Mouse (Mus musculus) hindbrain, embryonic 13.5 days (tissue): ENCODE data around the gene Snx27. TPM values are rescaled to one million over a fixed set of nuclear protein-coding genes. Genes with fewer than 3 reads are reported as not detected.

Experiments used
- ATAC-seq: fragments of 200-750 bp; cut with Nextera tagmentation; 2 replicates; pipeline ENCODE4 v1.8.0; 2017; ENCODE audit warnings: moderate TSS enrichment; ENCODE audit not compliant: low FRiP score
- H3K27ac ChIP-seq: fragments of 300-500 bp; sonication (generic); 2 replicates; pipeline ENCODE4 v1.5.1; 2015; ENCODE audit warnings: inconsistent platforms, mild to moderate bottlenecking, moderate library complexity
- H3K27me3 ChIP-seq: fragments of 300-500 bp; sonication (generic); 2 replicates; pipeline ENCODE4 v1.6.1; 2015; ENCODE audit warnings: mild to moderate bottlenecking, inconsistent platforms
- H3K36me3 ChIP-seq: fragments of 300-500 bp; sonication (generic); 2 replicates; pipeline ENCODE4 v1.6.1; 2015; ENCODE audit warnings: mild to moderate bottlenecking, inconsistent platforms
- H3K4me1 ChIP-seq: fragments of 300-500 bp; sonication (generic); replicated peaks from 2 replicates; pipeline ENCODE4 v1.6.1; 2015; ENCODE audit warnings: inconsistent platforms
- H3K4me2 ChIP-seq: fragments of 300-500 bp; sonication (generic); 2 replicates; pipeline ENCODE4 v1.6.1; 2015; ENCODE audit warnings: inconsistent platforms, mild to moderate bottlenecking, moderate library complexity
- H3K4me3 ChIP-seq: fragments of 300-500 bp; sonication (generic); 2 replicates; pipeline ENCODE4 v1.5.1; 2015; ENCODE audit warnings: mild to moderate bottlenecking, inconsistent platforms
- H3K9ac ChIP-seq: fragments of 300-500 bp; sonication (generic); 2 replicates; pipeline ENCODE4 v1.6.1; 2015; ENCODE audit warnings: mild to moderate bottlenecking, inconsistent platforms
- H3K9me3 ChIP-seq: fragments of 300-500 bp; sonication (generic); 2 replicates; pipeline ENCODE4 v1.6.1; 2016; ENCODE audit warnings: inconsistent platforms
- WGBS: fragments of 180-500 bp; shearing (Covaris S2); methylation state at CpG from one replicate; pipeline ENCODE4 v1.1.7; 2015; 5-methylcytosine and 5-hydroxymethylcytosine counted together
- polyA plus RNA-seq: library from polyadenylated mRNA; unstranded; fragments of >200 nt; fragmentation: Nextera tagmentation; extraction: Ambion mirVana; gene quantifications from 2 replicates; pipeline ENCODE4 v1.2.1, GENCODE M21; 2015

Gene Snx27
- polyA plus RNA-seq, 1 experiment from 2014 or later = 74.7 TPM

GRCm38 (mm10) chr3:94483790-94484439, 98.6 kb downstream of the Snx27 start:
- ATAC-seq = peak; percentile 91
- H3K36me3 ChIP-seq = peaks cover 62% of the 10 kb centered on the region
- WGBS = 14% methylated on average over 20 of the region's 20 CpGs

DNA sequence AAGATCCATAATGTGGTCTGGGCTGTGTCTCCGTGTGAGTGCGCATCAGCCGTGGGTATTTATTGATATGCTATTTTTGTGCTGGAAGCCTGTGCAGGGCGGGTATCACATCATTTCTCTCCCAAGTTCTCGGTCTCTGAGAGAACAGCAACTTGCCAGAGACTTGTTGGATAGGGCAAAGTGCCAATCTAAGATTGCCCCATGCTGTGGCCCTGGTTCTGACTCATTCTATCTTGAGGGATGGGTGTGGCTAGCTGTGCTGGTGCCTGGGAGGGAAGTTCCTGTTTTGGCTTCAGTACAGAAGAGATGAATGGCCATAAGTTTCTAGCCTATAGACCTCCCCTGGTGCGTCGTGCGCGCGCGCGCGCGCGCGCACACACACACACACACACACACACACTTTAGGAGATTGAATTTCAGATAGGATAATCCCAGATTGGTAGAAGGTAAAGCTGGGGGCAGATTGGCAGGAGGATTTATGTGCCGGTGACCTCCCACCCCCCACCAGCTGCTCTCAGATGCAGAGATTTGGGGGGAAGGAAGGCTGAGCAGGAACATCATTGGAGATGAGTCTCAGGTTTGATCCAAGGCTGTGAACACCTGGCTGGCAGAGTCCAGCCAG, 99.6 kb downstream of the Snx27 start:
- no peak overlapping the region for H3K4me3 ChIP-seq
- peak overlapping the region; percentile 98 for H3K4me2 ChIP-seq
- peaks cover 94% of the 10 kb centered on the region for H3K4me1 ChIP-seq
- 82% methylated on average over 17 of the region's 17 CpGs for WGBS
- H3K9ac ChIP-seq = peak overlapping the region; percentile 93; the same call in 1 of the 2 replicates
- no peaks in the 10 kb centered on the region for H3K27me3 ChIP-seq
- H3K27ac ChIP-seq = peak overlapping the region; percentile 95
- peaks cover 52% of the 10 kb centered on the region for H3K36me3 ChIP-seq
- H3K9me3 ChIP-seq = no peaks in the 10 kb centered on the region
- ATAC-seq = no peak

More at GRCm38 (mm10) chr3:94483790-94484439, 98.6 kb downstream of the Snx27 start:
- peak overlapping the region; percentile 54 for H3K4me2 ChIP-seq
- peak overlapping the region; percentile 25 for H3K4me3 ChIP-seq
- peaks cover 96% of the 10 kb centered on the region for H3K4me1 ChIP-seq
- no peaks in the 10 kb centered on the region for H3K27me3 ChIP-seq
- H3K9ac ChIP-seq = peak overlapping the region; percentile 60
- peak overlapping the region; percentile 95 for H3K27ac ChIP-seq
- H3K9me3 ChIP-seq = no peaks in the 10 kb centered on the region

GRCm38 (mm10) chr3:94481429-94481828, 101.1 kb downstream of the Snx27 start:
- H3K27me3 ChIP-seq = no peaks in the 10 kb centered on the region
- ATAC-seq = no peak
- peaks cover 89% of the 10 kb centered on the region for H3K4me1 ChIP-seq
- peak overlapping the region; percentile 77; the same call in 1 of the 2 replicates for H3K4me3 ChIP-seq
- peaks cover 38% of the 10 kb centered on the region for H3K36me3 ChIP-seq
- H3K9ac ChIP-seq = peak overlapping the region; percentile 93
- H3K27ac ChIP-seq = peak overlapping the region; percentile 94
- H3K9me3 ChIP-seq = no peaks in the 10 kb centered on the region
- peak overlapping the region; percentile 98 for H3K4me2 ChIP-seq
- 70% methylated on average over 4 of the region's 4 CpGs for WGBS

DNA sequence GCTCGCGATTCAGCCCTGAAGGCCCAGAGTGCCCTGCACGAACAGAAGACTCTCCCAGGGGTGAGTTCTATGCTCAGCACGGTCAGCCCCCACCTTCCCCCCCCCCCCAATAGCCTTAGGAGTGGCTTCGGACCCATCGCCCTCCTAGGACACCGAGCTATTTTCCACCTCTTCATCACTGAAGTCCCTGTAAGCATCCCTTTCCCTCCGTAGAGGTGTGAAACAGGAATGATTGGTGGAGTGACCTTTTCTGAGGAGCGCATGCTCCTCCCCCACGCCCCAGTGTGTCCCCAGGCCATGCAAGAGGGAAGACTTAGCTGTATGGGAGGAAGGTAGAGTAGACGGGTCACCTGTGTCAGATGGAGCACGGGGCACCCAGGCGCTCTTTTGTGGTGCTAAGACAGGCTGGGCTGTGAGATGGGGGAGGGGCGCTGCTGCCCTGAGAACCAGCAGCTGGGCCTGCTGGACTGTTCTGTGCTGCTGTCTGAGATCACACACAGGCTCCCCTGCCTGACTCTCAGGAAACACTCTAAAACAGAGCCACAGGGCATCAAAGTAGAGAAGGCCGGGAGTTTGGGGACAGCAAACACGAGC, 102.1 kb downstream of the Snx27 start, which contains the start of gene Riiad1:
TSS of gene Riiad1 (minus strand) at position 51 of the 594 bp plus-strand sequence.
- peak within 1 kb of the TSS; percentile 93 for H3K9ac ChIP-seq
- no peaks in the 10 kb centered on the region for H3K27me3 ChIP-seq
- ATAC-seq = no peak
- WGBS = 8% methylated on average over 16 of the region's 16 CpGs
- peaks cover 28% of the 10 kb centered on the region for H3K36me3 ChIP-seq
- H3K9me3 ChIP-seq = no peaks in the 10 kb centered on the region
- H3K4me2 ChIP-seq = peak within 1 kb of the TSS; percentile 98
- H3K27ac ChIP-seq = peak within 1 kb of the TSS; percentile 94
- H3K4me3 ChIP-seq = peak within 1 kb of the TSS; percentile 77
- peaks cover 83% of the 10 kb centered on the region for H3K4me1 ChIP-seq

DNA sequence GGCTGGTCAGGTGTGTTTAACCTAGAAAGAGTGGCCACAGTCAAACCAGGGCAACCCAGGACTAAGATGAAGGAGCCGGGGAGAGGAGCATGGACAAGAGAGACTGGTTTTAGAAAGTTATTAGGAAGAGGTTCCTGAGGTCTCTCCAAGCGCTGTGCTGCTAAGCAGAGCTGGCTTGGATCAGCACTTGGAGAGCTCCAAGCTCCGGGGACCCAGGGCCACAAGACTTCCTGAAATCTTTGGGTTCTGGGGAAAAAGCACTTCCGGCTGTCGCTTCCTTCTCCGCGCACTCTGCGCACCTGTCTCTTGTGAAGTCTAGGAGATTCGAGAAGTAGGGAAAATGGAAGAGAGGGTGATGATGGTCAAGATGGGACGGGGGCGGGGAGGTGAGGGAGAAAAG, 103.0 kb downstream of the Snx27 start:
- H3K27me3 ChIP-seq = no peaks in the 10 kb centered on the region
- H3K4me3 ChIP-seq = peak overlapping the region; percentile 77
- peak overlapping the region; percentile 93 for H3K9ac ChIP-seq
- H3K27ac ChIP-seq = peak overlapping the region; percentile 94
- 10% methylated on average over 11 of the region's 11 CpGs for WGBS
- H3K9me3 ChIP-seq = no peaks in the 10 kb centered on the region
- peaks cover 20% of the 10 kb centered on the region for H3K36me3 ChIP-seq
- H3K4me1 ChIP-seq = peaks cover 75% of the 10 kb centered on the region
- H3K4me2 ChIP-seq = peak overlapping the region; percentile 98
- ATAC-seq = no peak

GRCm38 (mm10) chr3:94478591-94479169, 103.8 kb downstream of the Snx27 start:
- peaks cover 18% of the 10 kb centered on the region for H3K36me3 ChIP-seq
- WGBS = 1% methylated on average over 9 of the region's 9 CpGs
- peak overlapping the region; percentile 94 for H3K27ac ChIP-seq
- H3K9ac ChIP-seq = peak overlapping the region; percentile 93
- peak overlapping the region; percentile 77 for H3K4me3 ChIP-seq
- H3K9me3 ChIP-seq = no peaks in the 10 kb centered on the region
- peaks cover 66% of the 10 kb centered on the region for H3K4me1 ChIP-seq
- H3K4me2 ChIP-seq = peak overlapping the region; percentile 98
- no peaks in the 10 kb centered on the region for H3K27me3 ChIP-seq
- peak; percentile 6; the same call in 1 of the 2 replicates for ATAC-seq

GRCm38 (mm10) chr3:94477981-94478422, 104.5 kb downstream of the Snx27 start, which contains the start of gene Celf3:
Gene Celf3 (plus strand): TSS chr3:94478295.
- Histone ChIP-seq H3K4me3 (peak within 1 kb of the TSS; percentile 77), H3K4me2 (peak within 1 kb of the TSS; percentile 98), H3K9me3 (no peaks in the 10 kb centered on the region), H3K36me3 (peaks cover 18% of the 10 kb centered on the region), H3K27me3 (no peaks in the 10 kb centered on the region), H3K4me1 (peaks cover 62% of the 10 kb centered on the region), H3K27ac (peak within 1 kb of the TSS; percentile 94), H3K9ac (peak within 1 kb of the TSS; percentile 93)
- peak; percentile 94 for ATAC-seq
- WGBS = 0% methylated on average over 10 of the region's 14 CpGs

DNA sequence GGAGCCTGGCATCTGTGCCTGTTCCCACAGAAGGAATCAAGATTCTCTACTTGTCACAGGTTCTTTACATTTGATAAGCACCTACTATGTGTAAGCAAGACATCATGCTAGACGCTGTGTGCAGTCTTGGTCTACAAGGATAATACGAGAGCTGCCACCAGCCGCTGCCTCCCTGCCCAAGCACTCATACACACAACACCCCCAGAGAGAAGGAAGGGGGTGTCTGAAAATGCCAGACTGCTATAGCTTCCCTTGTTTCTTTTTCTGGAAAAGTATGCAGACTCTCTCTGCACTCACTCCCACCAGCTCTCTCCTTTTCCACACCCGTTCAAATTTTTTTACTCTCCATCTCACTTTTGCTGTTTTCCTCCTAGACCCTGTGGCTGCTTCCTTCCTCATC, 105.1 kb downstream of the Snx27 start:
- peaks cover 17% of the 10 kb centered on the region for H3K36me3 ChIP-seq
- peak overlapping the region; percentile 94 for H3K27ac ChIP-seq
- H3K4me3 ChIP-seq = peak overlapping the region; percentile 77
- H3K4me2 ChIP-seq = peak overlapping the region; percentile 98
- peaks cover 61% of the 10 kb centered on the region for H3K4me1 ChIP-seq
- no peaks in the 10 kb centered on the region for H3K9me3 ChIP-seq
- ATAC-seq = peak; percentile 9; the same call in 1 of the 2 replicates
- no peaks in the 10 kb centered on the region for H3K27me3 ChIP-seq
- WGBS = 22% methylated on average over 4 of the region's 4 CpGs
- peak overlapping the region; percentile 71 for H3K9ac ChIP-seq

DNA sequence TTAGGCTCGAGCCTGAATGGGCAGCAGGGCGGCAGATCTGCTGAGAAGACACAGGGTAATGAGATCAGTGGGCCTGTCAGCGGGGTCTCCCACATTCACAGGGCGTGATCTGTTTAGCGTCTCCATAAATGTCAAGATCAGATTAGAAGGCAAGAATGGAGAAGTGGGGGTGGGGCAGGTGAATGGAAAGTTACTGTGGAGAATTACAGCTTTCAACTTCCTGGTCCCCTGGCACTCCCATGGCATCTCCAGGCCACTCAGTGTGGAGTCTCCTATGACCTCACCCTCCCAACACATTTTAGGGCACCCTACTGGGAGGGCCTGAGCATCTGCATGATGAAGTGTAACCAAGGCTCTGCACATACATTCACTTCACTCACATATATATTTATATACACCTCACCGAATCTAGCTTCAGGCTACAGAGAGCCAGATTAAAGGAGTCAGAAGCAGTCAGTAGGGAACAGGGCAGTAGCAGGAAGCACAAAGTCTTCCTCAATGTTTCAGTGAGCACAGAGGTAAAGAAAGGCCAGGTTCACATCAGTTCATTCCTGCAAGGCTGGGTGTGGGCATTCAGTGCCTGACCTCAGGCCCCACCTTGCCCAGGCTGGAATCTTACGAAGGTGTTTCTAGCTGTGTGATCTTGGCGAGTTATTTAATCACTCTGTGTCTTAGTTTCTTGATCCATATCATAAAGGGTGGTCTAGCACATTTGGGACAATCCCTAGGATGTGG, 106.0 kb downstream of the Snx27 start:
- no peaks in the 10 kb centered on the region for H3K9me3 ChIP-seq
- peak overlapping the region; percentile 94 for H3K27ac ChIP-seq
- no peak for ATAC-seq
- H3K27me3 ChIP-seq = no peaks in the 10 kb centered on the region
- no peak overlapping the region for H3K4me3 ChIP-seq
- peaks cover 56% of the 10 kb centered on the region for H3K4me1 ChIP-seq
- H3K36me3 ChIP-seq = peaks cover 8% of the 10 kb centered on the region
- WGBS = 73% methylated on average over 8 of the region's 8 CpGs
- no peak overlapping the region; the same call in 1 of the 2 replicates for H3K4me2 ChIP-seq
- H3K9ac ChIP-seq = peak overlapping the region; percentile 71

DNA sequence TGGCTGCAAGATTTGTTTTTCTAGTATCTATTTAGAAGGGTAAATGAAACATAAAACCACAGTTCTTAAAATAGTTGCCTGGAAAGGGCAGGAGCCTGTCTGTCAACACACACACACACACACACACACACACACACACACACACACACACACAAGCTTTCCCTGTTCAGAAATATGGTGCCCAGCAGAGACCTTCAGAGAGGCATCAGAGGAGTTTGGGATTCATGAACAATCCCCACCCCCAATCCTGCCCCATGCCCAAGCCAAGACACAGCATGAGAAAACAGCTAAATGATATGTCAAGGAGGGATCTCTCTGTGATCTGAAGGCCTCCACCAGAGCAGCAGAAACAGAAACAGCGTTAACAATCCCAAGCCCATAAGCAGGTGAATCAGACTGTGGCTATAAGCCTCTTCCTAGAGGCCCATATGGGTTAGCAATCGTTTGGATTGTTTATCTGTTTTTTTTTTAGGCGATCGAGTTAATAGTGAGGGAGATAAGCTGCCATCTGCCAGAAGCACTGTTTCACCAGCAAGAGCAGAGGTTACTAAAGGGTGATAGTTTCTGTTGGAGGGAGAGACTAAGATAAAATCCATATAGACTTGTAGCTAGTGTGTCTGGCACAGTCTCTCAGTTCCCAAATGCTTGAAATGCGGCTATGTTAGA, 108.8 kb downstream of the Snx27 start:
- WGBS = 84% methylated on average over 5 of the region's 5 CpGs

GRCm38 (mm10) chr3:94473115-94473505, 109.4 kb downstream of the Snx27 start:
- no peaks in the 10 kb centered on the region for H3K9me3 ChIP-seq
- ATAC-seq = no peak
- peaks cover 32% of the 10 kb centered on the region for H3K4me1 ChIP-seq
- no peaks in the 10 kb centered on the region for H3K27me3 ChIP-seq
- H3K4me3 ChIP-seq = no peak overlapping the region
- 57% methylated on average over 10 of the region's 10 CpGs for WGBS
- no peak overlapping the region for H3K9ac ChIP-seq
- no peaks in the 10 kb centered on the region for H3K36me3 ChIP-seq
- no peak overlapping the region for H3K27ac ChIP-seq
- peak overlapping the region; percentile 57 for H3K4me2 ChIP-seq

More for the DNA sequence above, 108.8 kb downstream of the Snx27 start:
- Histone ChIP-seq H3K27ac (no peak overlapping the region), H3K9me3 (no peaks in the 10 kb centered on the region), H3K4me3 (no peak overlapping the region), H3K27me3 (no peaks in the 10 kb centered on the region), H3K4me2 (no peak overlapping the region), H3K36me3 (no peaks in the 10 kb centered on the region), H3K9ac (no peak overlapping the region), H3K4me1 (peaks cover 32% of the 10 kb centered on the region)
- ATAC-seq = no peak
